Mouse (Mus musculus): Measurements from ENCODE around the gene Tmco1. TPM values are rescaled to one million over a fixed set of nuclear protein-coding genes. Genes with fewer than 3 reads are reported as not detected.
A peak's percentile ranks its signal among the peaks of the same experiment; 100 is the strongest.

The Tmco1 gene
- total RNA-seq (2021) = 10 to 100 TPM; 38.4 to 45.1 TPM
- long read RNA-seq, transcript Tmco1-204 (7 exons, 1,573 nt) = major isoform, 66 of 74 reads
- long read RNA-seq, partial matches to known transcripts = 1 of 74 reads
- long read RNA-seq, other reads (novel, unspliced or antisense) = 7 of 74 reads

DNA sequence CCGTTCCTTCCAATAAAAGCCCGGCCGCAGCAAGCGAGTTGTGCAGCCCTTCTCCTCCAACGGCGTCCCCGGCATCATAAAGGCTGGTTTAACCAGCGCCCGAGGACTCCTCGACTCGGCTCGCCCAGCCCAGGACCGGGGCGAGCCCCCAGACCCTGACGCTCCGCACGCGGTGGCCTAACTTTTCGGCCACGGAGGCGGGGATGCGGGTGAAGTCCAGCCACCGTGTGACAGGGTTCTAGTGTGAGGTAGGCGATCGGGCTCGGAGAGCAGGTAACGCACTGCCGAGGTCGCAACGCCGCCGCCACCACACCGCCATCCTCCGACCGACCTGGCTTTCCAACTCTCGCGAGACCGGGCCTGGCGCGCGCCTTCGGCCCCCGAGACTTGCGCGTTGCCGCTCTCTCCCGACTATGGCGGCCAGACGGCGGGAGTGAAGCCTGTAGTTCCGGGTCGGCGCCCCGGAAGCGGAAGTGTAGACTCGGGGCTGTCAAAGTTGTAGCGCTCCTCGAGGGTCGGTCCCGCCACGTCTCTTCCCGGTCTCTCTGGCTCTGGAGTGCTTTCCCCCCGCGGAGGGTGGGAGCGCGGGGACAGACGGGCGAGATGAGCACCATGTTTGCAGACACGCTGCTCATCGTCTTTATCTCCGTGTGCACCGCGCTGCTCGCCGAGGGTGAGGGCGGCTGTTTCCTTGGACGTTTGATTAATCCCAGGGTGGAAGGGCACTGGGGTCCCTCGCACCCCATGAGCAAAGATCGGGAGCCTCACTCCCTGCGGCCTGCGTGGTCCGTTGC is at the start of gene Tmco1:
Tmco1 (plus strand) TSS at position 118 of the 794 bp plus-strand sequence.
- DNase-seq (ENCODE audit: low spot score in 2 of 2) = peak; percentile 98 to 99

DNA sequence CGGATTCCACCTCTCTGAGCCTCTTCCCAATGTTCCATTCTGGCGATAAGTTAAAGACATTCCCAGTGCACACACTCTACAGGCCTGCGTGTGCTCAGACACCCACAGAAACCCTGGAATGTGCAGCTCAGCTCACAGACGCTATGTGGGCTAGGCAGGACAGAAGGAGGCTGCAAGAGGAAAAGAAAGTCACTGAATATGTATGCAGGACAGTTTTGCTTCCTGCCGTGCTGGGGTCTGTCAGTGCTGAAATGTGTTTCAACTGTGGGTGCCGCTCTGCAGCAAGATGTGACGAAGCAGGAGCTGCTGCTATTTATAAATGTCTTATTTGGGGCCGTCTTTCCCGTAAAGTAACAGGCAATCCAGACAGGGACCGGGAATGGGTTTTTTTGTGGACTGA is 48.5 kb upstream of the Tmco1 start:
- peak; percentile 30 to 39 for DNase-seq (ENCODE audit: low spot score in 2 of 2)

DNA sequence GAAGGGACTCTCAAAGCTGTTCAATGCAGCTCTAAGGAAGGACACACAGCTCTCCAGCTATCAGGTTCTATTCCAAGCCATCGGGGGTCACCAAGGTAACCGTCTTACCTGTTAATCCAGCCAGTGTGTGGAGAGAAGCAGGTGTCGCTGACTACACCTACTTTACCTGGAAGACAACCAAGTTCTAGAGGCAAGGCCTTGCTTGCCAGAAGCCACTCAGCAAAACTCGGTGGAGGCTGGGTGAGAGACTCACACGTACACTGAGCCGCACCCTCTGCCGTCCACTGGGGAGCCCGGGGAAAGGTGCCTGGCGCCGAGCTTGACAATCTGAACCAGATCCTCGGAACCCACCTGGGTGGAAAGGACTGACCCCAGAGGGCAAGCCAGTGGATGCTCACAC is 46.4 kb upstream of the Tmco1 start:
- DNase-seq (ENCODE audit: low spot score in 2 of 2) = no peak

DNA sequence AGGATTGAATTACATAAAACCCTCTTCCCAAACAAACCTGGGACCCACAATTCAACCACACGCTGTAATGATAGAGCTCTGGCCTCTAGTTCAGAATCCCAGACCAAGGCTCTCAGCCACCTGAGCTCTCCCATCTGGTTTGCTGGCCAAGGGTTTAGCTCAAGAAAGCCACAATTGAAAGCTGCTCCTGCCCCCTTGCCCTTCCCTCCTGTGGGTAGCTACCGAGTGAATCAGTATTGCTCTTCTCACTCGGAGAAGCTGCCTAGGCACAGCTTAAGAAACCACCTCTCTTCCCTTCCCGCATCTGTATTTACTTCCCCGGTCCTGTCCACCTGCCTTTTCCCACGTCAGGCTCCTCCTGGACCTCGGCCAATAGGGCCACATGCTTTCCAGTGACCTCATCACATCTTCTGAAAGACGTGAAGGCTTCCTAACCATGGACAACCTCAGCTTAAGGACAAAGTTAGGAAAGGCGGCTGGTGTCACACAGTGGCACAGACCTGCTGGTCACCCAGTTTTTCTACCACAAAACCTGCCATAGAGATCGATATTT is 45.6 kb upstream of the Tmco1 start:
- DNase-seq (ENCODE audit: low spot score in 2 of 2) = no peak

DNA sequence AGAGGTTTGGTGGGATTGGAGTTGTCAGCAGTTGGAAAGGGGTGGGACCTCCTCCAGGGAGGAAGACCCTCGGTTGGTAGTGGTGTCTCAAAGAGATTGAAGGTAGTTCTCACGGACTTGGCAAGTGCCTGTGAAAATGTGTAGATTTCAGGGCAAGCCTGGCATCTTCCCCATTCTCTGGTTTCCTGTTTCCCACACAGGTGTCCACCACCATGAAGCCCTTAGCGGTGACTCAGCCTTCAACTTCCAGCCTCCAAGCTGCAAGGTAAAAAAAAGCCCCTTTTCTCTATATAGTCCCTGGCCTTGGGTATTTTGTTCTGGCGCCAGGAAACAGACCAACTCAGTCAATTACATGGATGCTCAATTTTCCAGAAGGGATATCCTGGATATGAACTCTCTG is 42.8 kb upstream of the Tmco1 start:
- no peak for DNase-seq (ENCODE audit: low spot score in 2 of 2)

DNA sequence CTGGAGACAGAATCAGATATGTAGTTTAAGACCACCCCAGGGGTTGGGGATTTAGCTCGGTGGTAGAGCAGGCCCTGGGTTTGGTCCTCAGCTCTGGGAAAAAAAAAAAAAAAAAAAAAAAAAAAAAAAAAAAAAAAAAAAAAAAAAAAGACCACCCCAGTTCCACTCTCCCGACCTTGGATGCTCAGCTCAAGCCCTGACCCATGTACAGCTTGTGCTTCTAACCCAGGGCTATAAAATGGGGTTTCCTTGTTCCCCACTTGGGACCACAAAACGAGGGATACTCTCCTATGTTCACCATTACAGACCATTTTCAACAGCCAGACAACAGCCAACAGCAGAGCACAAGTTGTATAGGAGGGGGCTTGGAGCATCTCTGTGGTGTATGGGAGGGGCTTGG is 41.5 kb upstream of the Tmco1 start:
- no peak for DNase-seq (ENCODE audit: low spot score in 2 of 2)

DNA sequence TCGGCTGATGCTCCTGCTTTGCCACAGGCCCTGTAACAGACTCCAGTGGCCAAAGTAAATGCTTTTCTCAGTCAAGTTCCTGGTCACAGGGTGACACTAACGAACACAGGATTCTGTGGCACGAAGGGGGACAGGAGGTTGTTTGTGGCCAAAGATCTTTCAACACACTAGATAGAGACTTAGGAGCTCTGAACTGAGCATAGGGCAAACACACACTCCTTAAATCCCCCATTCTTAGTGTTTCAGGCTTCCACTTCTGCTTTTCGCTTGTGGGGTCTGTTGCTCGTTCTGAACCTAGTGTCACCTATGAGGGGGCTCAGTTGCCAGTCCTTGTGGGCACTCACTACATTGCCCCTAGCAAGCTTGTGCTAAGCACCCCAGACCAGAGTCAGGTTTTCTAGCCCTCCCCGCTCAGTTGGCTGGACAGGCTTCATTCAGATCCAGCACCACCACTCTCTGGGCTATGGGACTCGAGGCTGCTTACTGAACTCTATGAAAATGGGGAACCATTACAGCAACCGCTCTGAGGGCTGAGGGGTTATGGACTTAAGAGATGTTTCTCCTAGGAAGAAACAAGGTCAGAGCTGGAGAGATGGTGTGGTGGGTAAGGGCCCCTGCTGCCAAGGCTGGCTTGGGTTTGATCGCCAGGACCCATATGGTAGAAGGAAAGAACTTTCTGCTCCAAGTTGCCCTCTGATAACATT is 39.7 kb upstream of the Tmco1 start:
- DNase-seq (ENCODE audit: low spot score in 2 of 2) = no peak

DNA sequence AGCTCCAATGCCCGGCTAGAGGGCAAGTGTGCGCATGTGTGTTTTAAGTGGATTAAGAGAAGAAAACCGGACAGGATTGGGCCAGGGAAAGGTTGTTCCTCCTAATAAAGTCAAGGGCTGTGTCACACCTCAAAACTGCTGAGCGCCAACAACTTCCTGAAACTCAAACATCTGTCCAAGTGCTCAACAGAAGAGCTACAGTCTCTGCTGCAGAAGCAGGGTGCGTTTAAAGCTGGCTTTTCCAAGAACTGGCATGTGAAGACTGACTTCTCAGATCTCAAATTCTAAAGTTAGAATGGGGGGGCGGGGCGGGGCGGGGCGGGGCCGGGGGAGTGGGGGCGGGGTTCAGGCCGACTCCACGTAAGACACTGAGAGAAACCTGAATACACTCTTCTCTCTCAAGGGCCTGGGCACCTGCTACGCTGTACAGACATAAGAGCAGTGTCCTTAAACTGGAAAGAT is 38.8 kb upstream of the Tmco1 start:
- DNase-seq (ENCODE audit: low spot score in 2 of 2) = no peak

DNA sequence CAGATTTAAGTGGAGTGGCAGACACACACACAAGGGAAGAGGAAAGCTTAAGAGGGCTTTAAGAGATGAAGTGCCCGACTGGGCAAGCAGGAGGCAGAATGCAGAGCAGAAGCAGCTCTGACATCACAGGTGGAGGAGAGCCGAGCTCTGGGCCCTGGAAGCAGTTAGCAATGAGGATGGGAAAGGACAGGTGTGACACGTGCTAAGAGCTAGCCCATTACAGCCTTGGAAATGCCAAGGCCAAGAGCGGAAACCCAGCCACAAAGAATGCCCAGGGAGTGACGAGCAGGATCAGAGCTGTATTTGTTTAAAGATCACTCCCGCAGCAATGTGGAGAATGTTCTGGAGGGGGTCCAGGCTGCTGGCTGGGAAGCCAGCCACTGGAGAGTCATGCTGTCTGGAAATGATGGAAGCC is 38.3 kb upstream of the Tmco1 start:
- peak; percentile 79 to 84 for DNase-seq (ENCODE audit: low spot score in 2 of 2)

DNA sequence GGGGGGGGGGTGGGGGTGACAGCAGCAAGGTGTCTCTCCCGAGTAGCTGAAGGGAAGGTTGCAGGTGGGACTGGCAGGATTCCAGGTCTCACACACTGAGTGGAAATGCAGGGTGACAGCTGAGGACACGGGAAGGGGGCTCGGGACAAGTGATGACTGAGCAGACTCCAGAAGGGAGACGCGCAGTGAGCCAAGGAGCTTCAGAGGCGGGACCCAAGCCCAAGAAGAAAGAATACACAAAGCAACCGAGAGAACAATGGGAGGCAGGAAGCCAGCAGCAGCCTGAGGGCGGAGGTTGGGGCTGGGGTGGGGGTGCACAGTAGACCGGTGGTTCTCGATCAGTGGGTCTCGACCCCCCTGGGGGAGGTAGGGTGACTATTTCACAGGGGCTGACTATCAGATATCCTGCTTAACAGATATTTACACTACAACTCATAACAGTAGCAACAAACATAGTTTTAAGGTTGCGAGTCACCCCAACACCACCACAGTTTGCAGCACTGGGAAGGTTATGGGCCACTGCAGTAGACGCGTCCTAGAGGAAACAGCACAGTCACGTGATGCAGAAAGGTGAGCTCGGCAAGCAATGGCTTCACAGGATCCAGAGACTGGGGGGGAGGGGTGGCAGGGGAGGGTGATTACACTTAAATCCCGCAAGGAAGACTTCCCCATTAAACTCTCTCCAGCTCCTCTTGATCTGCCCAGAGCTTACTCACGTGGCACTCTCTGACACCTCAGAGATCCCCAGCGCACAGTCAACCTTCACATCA is 37.7 kb upstream of the Tmco1 start:
- DNase-seq (ENCODE audit: low spot score in 2 of 2) = peak; percentile 54 to 56

DNA sequence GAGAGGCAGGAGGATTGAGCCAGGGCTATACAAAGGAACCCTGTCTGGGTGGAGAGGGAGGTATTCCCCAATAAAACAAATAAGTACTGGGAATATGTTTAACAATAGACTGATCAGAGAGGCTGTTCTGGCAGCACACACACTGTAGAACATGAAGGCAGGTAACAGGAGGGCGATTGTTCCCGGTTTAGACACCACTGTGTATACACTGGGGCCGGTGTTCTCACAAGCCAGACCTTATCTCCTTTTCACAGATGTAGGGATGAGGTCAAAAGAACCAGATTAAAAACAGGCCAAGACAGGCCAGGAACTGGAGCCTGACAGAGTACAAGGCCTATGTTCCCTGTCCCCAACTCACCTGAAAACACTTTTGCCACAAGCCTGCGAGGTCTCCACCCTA is 36.9 kb upstream of the Tmco1 start:
- no peak for DNase-seq (ENCODE audit: low spot score in 2 of 2)

DNA sequence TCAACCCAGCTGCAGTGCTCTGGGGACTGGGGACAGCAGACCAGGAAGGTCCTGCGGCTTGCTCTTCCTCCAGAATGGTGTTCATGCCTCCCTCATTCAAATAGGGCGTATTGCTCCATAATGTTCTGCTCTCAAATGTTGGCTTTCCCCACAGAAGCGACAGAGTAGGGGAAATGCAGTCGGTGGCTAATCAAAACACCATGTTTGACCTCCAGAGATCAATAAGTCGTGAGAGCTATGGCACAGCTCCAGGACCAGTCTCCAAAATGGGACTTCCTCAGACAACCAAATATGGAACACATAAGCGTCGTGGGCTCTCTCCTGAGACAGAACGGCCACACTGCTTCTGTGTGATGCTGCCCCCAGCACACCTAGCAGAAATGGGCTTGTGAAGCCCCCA is 36.3 kb upstream of the Tmco1 start:
- no peak for DNase-seq (ENCODE audit: low spot score in 2 of 2)

DNA sequence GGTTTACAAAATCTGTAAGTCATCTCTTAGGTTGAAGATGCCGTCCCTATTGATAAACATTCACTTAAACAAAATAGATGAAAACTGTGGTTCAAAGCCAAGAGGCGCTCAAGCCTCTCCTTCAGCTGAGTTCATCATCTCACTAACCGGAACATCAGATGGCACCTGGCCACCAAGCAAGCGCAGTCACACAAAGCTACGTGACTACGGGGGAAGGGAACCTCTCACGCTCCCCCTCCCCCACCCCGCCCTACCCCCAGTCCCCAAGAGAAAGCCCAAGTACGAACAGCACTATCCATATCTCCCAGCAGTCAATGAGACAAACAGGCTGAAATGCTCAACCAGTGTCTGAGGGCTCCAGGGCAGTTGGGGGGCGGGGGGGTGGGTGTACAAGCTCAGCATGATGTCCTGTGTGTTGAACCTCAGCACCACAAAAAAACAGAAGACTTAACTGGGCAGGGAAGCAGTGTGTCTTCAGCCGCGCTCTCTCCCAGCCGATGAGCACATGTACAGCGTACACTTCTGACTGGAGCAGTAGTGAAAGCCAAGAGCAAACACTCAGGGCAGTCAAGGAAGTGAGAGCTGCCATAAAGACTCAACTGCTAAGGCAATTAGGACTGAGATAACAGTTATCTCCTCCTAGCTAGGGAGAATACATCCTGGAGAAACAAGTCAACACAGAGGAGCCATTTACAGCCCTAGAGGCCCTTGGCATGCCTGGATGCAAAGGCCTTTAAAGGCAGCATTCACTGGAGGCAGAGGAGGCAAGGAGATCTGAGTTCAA is 34.6 kb upstream of the Tmco1 start:
- no peak for DNase-seq (ENCODE audit: low spot score in 2 of 2)

DNA sequence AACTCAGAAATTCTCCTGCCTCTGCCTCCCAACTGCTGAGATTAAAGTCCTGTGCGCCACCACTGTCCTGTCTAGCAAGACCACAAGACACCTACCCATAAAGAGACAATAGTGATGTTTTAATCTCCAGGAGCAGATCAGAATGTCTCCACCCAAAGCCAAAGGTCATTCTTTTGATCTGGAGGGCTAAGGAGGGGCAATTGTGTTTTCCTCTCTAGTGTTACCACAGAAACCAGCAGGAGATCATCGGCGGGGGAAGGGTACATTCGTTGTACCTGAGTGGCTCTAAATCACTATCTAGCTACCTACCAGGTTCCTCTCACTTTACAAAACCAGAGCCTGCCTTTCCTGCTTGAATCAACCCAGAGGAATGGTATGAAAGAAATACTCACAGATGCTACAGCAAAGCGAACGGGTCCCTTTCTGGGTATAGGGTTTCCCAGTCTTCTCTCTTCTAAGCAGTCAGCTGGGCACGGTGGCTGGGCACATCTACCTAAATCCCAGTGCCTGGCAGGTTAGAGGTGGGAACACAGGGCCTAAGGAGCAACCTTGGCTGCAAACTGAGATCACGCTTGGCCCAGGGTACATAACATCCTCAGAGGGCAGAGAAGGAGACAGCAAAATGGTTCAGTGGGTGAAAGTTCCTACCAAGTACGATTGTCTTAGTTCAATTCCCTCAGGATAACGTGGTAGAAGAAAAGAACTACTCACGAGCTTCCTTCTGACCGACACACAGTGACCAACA is 33.4 kb upstream of the Tmco1 start:
- DNase-seq (ENCODE audit: low spot score in 2 of 2) = no peak

DNA sequence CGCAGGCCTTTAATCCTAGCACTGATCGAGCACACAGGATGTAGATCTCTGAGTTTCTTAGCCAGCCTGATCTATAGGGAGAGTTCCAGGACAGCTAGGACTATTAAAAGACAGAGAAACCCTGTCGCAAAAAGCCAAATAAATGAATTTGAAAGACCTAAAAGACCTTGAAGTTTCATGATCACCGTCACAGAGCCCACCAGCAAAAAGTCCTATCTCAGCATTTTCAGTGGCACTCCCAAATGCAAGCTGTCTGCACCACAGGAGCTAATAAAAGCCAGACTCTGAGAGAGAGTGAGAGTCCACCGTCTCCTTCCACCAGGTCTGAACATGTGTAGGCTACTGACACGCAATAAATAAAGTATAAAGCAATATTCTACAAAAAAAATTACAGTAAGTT is 29.8 kb upstream of the Tmco1 start:
- no peak for DNase-seq (ENCODE audit: low spot score in 2 of 2)

DNA sequence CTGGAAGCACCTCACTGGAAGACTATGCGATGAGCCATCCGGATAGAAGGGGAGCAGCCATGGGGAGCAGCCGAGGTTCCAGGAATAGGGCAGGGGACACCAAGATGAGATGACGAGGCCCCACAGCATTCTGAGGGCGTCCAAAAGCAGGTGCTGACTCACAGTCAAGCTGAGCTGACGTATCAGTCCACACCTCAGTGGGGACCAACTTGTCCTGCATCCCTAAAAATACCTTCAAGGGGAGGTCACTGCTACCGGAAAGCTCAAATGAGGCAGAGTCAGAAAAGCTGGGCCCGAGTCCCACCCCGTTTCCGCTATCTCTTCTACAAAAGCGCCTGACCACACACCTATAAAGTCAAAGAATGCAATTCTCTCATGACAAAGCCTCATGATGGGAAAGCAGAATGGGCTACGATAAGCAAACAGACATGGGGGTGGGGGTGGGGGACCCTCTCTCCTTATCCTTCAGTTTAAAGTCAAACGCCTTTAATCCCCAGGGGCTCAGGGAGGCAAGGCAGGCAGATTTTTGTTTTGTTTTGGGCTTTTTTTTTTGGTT is 28.9 kb upstream of the Tmco1 start:
- DNase-seq (ENCODE audit: low spot score in 2 of 2) = no peak

DNA sequence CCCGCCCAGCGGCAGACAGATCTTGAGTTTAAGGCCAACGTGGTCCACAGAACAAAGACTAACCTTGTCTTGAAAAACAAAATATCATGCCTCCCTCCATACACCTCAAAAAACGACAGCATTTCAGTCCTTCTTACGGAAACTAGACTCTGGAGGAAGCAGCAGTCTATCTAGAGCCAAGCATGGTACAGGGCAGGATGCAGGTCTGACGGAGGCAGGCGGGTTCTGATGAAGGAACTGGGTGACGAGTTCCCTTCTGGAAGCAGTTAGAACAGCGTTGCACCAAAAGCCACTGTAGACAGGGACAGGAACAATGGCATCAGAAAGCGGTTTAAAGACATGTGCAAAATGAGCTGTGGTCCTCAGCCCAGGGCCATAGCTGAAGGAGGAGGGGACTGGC is 28.1 kb upstream of the Tmco1 start:
- DNase-seq (ENCODE audit: low spot score in 2 of 2) = no peak

DNA sequence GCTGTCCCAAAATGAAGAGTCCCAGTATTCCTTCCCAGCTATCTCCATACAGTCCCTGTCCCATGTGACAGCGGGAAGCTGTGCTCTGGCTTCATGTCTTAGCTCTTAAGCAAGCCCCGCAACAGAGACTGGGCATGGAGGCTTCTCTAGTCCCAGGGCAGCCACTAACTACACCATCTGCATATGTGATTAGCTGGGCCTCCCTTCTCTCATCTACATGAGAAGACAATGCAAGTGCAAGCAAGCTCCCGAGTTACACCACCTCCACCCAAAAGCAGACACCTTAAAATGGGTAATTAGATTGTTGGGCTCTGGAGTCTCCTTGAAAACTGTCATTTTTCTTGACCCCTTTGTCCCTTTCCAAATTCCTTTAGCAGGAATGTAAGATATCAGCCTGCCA is 26.1 kb upstream of the Tmco1 start:
- no peak for DNase-seq (ENCODE audit: low spot score in 2 of 2)

DNA sequence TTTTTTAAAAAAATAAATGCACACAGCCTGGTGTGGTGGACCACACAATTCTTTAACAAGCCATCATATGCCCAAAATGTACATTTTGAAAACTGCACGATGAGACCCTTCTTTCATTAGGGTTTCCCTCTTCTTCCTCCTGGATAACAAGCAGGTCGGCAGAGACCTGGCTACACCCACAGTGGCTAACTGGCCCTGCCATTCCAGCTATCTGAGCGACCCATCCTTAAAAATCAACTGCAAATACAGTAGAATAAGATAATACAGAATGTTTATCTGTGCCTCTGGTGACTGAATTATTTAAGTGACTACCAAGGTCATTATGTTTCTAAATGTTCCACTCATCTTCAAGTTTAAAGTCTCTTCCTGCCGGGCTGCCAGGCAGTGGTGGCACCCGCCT is 25.4 kb upstream of the Tmco1 start:
- no peak for DNase-seq (ENCODE audit: low spot score in 2 of 2)

Data from layer of hippocampus, postnatal 10 days (tissue).